Mouse (Mus musculus) forelimb bud, embryonic 11.5 days (tissue): Measurements from ENCODE around the gene Carmil2.

Experiments
- DNase-seq: peaks from one replicate; pipeline ENCODE4 v3.0.0-alpha.2; 2012; ENCODE audit warnings: low read depth, low spot score

The Carmil2 gene

GRCm38 (mm10) chr8:105695080-105695780 is 9.2 kb downstream of the Carmil2 start:
- no peak for DNase-seq

GRCm38 (mm10) chr8:105697196-105697780 is 11.2 kb downstream of the Carmil2 start:
- no peak for DNase-seq

- DNase-seq: no peak
Observed at GRCm38 (mm10) chr8:105698734-105699133, 12.7 kb downstream of the Carmil2 start.

GRCm38 (mm10) chr8:105699488-105700215 is 13.6 kb downstream of the Carmil2 start:
- no peak for DNase-seq

- DNase-seq: no peak
Observed at GRCm38 (mm10) chr8:105700566-105700965, 14.5 kb downstream of the Carmil2 start.

DNA sequence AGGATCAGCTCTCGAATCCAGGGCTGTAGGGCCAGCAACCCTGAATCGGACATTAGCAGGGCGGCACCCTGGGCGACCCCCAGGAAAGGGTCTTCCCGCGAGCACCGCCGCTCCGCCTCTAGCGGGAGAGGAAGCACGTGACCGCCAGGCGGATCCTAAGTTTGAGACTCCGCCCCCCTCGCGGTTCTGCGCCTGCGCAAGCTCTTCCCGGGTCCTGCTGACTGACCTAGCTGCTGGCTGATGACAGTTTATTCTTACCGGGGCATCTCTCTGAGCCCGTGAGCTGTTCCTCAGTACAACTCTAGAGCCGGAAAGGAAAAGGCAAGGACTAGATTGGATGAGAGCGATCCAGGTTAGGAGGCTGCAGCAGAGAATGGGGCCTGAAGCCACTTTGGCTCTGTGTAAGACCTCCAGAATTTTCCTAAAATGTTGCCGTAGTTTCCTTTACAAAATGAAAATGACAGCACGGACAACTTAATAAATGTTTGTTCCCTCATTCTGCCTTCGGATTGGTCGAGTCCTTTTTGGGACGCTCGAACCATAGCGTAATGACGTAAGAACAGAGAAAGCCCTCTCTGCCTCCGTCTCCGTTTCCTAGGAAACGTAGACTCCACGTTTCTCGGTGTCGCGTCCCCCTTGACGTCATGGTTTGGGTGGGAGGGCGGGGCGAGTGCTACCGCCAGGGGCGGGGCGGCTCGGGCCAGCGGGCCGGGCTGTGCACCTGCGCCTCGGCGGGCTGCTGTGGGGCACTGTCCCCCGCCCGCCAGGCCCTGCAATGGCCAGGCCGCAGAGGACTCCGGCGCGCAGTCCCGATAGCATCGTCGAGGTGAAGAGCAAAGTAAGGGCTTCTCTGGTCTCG is 15.1 kb downstream of the Carmil2 start, which contains the start of the genes Acd and Pard6a:
Gene Acd, minus strand, starts transcription at position 137 of the 859 bp plus-strand sequence.
Gene Pard6a, plus strand, starts transcription at position 183 of the 859 bp plus-strand sequence.
- DNase-seq: peak; percentile 95

DNA sequence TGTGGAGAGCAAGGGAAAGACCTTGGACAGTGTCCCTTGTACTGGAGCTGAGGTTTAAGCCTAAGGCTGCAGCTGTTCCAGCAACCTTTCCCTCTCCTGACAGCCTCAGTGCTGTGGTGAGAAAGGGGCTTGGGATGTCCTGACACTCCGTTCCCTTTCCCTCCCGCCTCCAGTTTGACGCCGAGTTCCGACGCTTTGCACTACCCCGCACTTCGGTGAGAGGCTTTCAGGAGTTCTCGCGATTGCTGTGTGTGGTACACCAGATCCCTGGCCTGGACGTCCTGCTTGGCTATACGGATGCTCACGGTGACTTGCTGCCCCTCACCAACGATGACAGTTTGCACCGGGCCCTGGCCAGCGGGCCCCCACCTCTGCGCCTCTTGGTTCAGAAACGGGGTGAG is 15.9 kb downstream of the Carmil2 start:
- DNase-seq: peak; percentile 2

DNA sequence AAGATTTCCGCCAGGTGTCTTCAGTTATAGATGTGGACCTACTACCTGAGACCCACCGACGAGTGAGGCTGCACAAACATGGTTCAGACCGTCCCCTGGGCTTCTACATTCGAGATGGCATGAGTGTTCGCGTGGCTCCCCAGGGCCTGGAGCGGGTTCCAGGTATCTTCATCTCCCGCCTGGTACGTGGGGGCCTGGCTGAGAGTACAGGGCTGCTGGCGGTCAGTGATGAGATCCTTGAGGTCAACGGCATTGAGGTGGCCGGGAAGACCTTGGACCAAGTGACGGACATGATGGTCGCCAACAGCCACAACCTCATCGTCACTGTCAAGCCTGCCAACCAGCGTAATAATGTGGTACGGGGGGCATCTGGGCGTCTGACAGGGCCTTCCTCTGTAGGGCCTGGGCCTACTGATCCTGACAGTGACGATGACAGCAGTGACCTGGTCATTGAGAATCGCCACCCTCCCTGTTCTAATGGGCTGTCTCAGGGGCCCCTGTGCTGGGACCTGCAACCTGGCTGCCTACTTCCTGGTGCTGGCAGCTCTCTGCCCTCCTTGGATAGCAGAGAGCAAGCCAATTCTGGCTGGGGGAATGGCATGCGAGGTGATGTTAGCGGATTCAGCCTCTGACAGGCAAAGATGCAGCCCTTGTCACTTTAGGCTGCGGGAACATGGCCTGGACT is 16.8 kb downstream of the Carmil2 start:
- DNase-seq: no peak

DNA sequence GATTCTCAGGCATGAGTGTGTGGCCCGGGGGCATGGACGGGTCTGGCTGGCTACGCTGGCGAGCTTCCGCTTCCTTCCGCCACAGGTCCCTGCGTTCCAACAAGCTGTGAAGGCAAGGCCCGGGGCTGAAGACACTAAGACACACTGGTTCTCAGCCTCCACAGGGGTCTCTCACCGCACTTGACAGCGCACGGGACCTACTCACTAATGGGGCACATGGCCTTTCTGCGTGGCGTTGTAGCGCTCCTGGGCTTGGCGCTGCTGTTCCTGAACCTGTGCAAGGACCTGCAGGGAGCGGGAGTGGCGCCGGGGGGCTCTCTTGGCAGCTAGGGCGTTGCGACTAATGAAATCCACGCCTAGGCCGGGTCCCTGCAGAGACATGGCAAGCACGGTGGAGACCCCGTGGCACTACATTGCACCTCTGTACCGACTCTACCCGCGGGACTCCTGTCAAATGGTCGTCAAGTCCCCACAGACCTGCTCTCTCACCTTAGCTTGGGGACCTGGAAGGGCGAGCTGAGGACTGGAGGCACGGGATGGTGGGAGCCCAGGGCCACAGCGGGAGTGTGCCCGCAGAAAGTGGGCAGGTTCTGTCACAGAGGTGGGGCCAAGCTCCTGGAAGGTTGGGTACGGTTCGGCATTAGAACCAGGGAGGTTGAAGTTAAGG is 18.2 kb downstream of the Carmil2 start:
- no peak for DNase-seq

- DNase-seq: no peak
Observed at GRCm38 (mm10) chr8:105704955-105705354, 18.9 kb downstream of the Carmil2 start.

- DNase-seq: no peak
Observed at GRCm38 (mm10) chr8:105706426-105706825, 20.4 kb downstream of the Carmil2 start.

DNA sequence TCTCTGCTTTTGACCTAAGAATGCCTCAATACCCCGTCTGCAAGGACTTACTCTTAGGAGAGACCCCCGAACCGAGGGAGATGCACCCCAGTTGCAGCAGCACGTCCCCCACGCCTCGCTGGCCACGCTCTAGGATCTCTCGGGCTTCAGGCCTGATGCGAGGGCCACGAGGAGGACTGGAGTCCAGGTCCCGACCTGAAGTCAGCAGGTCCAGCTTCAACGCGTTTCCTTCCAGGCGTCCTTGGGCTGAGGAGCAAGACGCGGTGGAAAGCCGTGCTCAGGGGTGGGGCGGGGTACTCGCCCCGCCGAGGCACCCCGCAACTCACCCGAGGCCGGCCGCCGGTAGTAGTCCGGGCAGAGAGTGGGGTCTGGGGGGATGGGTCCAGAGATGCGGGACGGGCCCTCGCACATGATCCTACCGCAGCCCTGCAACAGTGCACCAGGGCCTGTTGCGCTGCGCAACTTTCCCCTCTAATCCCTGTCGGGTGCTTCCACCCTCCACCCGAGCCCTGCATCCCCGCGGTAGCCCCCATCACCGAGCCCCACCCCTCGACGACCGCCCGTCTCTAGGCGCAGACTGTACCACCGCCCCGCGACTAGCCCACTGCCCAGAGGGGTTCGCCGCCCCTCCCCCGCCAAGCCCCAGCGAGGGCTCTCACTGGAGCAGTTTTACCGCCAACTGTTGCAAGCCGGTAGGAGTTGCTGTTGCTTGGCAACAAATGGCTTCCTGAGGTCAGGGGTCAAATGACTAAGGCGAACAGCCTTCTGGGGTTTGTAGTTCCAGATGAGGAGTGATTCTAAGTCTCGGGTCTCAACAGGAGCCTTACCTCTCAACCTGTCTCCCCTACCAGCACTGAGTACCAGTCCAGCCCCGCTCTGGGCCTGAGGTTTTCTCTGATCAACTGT is 21.7 kb downstream of the Carmil2 start, which contains the start of the genes 4933405L10Rik and Enkd1:
Gene 4933405L10Rik, plus strand, starts transcription at position 158 of the 906 bp plus-strand sequence.
Gene Enkd1, minus strand, starts transcription at position 713 of the 906 bp plus-strand sequence.
- peak; percentile 96 for DNase-seq

GRCm38 (mm10) chr8:105708675-105709074 is 22.6 kb downstream of the Carmil2 start:
- DNase-seq: no peak

GRCm38 (mm10) chr8:105709317-105709716 is 23.2 kb downstream of the Carmil2 start:
- DNase-seq: no peak

DNA sequence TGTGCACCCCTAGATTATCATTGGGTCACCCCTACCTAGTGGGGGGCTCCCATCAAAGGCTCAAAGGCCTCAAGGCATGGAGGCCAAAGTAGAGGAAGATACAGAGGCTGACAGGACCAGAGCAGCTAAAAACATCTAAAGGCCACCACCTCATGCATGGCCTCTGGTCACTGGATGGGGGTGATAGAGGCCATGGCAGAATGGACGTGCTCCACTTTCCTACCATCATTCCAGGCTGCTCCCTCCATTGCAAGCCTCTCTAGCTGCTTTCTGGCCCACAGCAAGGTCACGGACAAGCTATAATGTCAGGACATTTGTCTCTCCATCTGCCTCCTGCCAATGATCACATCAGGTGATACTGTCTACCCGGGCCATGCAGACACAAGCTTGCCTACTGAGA is 26.2 kb downstream of the Carmil2 start:
- DNase-seq: no peak

DNA sequence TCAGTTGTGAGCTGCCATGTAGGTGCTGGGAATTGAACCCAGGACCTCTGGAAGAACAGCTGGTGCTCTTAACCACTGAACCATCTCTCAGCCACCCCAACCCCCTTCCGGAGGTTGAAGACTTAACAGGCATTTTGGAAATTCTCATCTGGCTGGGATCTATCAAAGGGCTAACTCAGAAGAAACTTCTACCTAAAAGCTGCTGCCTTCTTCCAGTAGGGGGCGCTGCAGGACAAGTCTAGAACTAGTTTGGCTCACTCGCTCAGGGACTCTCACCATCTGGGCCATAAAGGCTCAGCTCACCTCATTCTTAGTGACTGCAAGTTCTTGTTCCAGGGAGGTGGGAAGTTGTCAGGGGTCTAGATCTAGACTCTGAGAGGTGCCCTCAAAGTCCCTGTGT is 28.1 kb downstream of the Carmil2 start:
- DNase-seq: peak; percentile 89

DNA sequence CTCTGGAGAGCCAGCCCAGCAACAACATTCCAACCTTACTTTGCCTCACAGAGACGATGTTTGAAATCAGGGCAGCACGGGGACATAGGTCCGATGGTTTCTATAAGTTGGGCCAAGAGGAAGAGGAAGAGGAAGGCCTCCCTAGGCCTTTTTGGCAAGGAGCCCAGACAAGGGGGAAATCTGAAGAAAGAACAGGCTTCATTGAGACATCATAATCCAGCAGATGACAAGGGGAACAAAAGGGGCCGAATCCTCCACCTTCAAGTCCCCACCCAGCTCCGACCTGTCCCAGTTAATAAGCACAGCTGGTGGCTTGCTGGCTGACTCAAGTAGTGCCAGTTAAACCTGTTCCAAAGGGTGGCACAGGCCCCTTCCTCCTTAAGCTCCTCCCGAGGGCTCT is 29.0 kb downstream of the Carmil2 start:
- DNase-seq: no peak

GRCm38 (mm10) chr8:105716302-105716945 is 30.4 kb downstream of the Carmil2 start:
- DNase-seq: no peak

DNA sequence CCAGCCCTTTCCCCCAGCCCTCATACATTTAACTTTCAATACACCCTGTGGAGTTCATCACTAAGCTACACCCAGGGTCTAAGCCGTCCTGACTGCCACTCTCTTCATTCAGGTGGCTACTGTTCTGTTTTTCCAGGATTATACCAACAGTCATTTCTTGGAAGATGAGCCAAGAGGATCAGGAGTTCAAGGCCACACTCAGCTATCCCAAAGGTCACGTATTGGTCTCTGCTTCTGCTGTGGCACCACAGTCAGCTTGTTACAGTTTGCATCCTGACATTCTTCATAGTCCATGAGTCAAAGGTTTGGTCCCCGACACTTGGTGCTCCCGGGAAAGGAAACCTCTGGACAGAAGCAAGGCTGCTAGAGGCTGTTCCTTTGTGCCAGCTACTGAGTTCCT is 33.6 kb downstream of the Carmil2 start:
- DNase-seq: no peak
